Mouse (Mus musculus) ES-E14 (cell line): ENCODE data around the gene Sstr5.

Experiments used
- HCFC1 ChIP-seq: IDR thresholded peaks from 2 replicates; pipeline ENCODE4 v1.6.1; 2012; ENCODE audit warnings: low read length, inconsistent platforms, borderline replicate concordance; ENCODE audit not compliant: insufficient read depth
- MAFK ChIP-seq: IDR thresholded peaks from 2 replicates; pipeline ENCODE4 v1.6.1; 2014; ENCODE audit warnings: mild to moderate bottlenecking, low read depth, low read length, inconsistent platforms; ENCODE audit not compliant: insufficient read depth

DNA sequence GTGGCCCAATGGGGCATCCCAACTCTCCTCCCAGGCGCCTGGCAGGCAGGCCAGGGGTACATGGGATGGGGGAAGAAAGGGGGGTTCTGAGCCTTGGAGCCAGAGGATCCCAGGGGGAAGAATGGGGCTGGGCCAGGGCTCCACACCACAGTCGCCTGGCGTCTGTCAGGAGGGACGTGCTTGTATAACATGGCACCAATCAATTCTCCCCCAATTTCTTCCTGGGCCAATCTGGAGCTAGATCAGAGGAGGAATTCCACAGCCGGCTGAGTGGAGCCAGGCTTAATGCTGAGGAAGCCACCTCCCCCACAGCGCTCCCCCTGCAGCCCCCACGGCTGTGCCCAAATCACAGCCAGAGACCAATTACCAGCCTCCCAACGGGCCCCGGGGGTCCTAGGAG lies 23.4 kb upstream of the Sstr5 start:
- TF ChIP-seq MAFK (no peak), HCFC1 (no peak)
